Mouse (Mus musculus) liver, adult 2 months (tissue): ENCODE data around the gene C1qtnf5. TPM values are rescaled to one million over a fixed set of nuclear protein-coding genes. Genes with fewer than 3 reads are reported as not detected.

Source experiments
- DNase-seq: peaks from one replicate; pipeline ENCODE4 v3.0.0-alpha.2; 2011; ENCODE audit warnings: low read depth, low spot score; ENCODE audit errors: extremely low read depth
- H3K27ac ChIP-seq: fragments of 200-500 bp; replicated peaks from 2 replicates; pipeline ENCODE4 v1.5.1; 2012; ENCODE audit warnings: low read depth, mild to moderate bottlenecking, control low read depth, inconsistent platforms, low read length; ENCODE audit not compliant: insufficient read depth
- H3K27me3 ChIP-seq: fragments of 200-500 bp; 2 replicates; pipeline ENCODE4 v1.6.1; 2012; ENCODE audit warnings: mild to moderate bottlenecking, moderate library complexity, low read length, inconsistent platforms; ENCODE audit not compliant: control insufficient read depth, insufficient read depth
- H3K36me3 ChIP-seq: fragments of 200-500 bp; 2 replicates; pipeline ENCODE4 v1.6.1; 2012; ENCODE audit warnings: low read length, inconsistent platforms; ENCODE audit not compliant: control insufficient read depth, insufficient read depth
- H3K4me1 ChIP-seq: fragments of 200-500 bp; 2 replicates; pipeline ENCODE4 v1.6.1; 2011; ENCODE audit warnings: low read length; ENCODE audit not compliant: control insufficient read depth, insufficient read depth
- H3K4me3 ChIP-seq: fragments of 200-500 bp; 2 replicates; pipeline ENCODE4 v1.5.1; 2011; ENCODE audit warnings: low read depth, mild to moderate bottlenecking, control low read depth, low read length, moderate library complexity; ENCODE audit not compliant: insufficient read depth
- H3K79me2 ChIP-seq: fragments of 200-500 bp; 2 replicates; pipeline ENCODE4 v1.6.1; 2012; ENCODE audit warnings: inconsistent platforms, mild to moderate bottlenecking, low read length, moderate library complexity; ENCODE audit not compliant: control insufficient read depth, insufficient read depth
- H3K9ac ChIP-seq: fragments of 200-500 bp; 2 replicates; pipeline ENCODE4 v1.6.1; 2012; ENCODE audit warnings: low read depth, mild to moderate bottlenecking, control low read depth, inconsistent platforms, low read length
- CTCF ChIP-seq: fragments of 200-500 bp; IDR thresholded peaks from 2 replicates; pipeline ENCODE4 v1.5.1; 2011; ENCODE audit warnings: low read depth, low read length, control low read depth
- POLR2A ChIP-seq: fragments of 200-500 bp; IDR thresholded peaks from 2 replicates; pipeline ENCODE4 v1.6.1; 2011; ENCODE audit warnings: low read length, control low read depth; ENCODE audit not compliant: insufficient read depth; ENCODE audit errors: extremely low read depth
- WGBS: fragments of 180-500 bp; shearing (Covaris S2); methylation state at CpG from one replicate; pipeline ENCODE4 v1.1.7; 2018; 5-methylcytosine and 5-hydroxymethylcytosine counted together
- polyA plus RNA-seq: library from polyadenylated mRNA; depleted of rRNA; stranded (reverse); fragments of >200 nt; gene quantifications from 2 replicates; pipeline ENCODE4 v1.2.3, GENCODE M21; 2012
- total RNA-seq: library from RNA; depleted of rRNA; stranded (reverse); fragments of >200 nt; gene quantifications from 2 replicates; pipeline ENCODE4 v1.2.3, GENCODE M21; 2014

The C1qtnf5 gene
- total and polyA plus RNA-seq, 2 experiments, result 3.0 to 5.7 TPM

DNA sequence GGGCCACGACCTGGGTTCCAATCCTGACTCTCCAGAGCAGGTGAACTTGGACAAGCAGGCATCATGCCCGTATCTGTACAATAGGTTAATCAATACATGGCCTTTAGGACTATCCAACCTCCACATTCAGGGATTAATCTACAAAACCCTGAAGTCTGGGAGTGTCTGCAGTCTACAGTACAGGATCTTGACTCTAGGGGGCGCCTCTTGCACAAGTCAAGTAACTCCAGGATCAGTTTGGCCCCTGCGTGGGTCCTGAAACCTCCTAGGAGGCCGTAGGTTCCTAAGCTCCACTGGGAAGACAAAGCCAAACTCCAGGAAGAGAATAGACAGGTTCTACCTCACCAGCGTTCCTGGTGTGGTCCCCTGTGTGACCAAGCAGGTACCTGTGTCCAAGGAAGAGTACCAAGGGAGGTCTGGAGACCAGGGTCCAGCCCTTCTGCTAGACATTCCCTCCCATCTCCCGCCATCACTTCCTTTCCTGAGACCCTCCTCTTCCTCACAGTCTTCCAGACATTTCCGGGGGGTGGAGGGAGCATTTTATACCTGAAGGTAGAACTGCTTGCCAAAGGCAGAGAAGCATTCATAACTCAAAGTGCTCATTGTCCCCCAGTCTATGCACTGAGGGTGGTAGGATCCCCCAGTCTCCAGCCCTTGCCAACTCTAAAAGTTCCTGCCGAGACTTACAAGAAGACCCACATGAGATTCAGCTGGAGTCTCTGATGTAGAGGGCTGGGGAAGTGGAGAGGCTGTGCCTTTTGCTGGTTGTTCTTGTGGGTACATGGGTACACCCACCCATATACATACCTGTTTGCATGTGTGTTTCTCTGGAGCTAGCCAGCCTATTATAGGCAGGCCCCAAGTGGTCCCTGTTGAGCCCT, 32.4 kb upstream of the C1qtnf5 start:
- 61% methylated on average over 9 of the region's 9 CpGs for WGBS

DNA sequence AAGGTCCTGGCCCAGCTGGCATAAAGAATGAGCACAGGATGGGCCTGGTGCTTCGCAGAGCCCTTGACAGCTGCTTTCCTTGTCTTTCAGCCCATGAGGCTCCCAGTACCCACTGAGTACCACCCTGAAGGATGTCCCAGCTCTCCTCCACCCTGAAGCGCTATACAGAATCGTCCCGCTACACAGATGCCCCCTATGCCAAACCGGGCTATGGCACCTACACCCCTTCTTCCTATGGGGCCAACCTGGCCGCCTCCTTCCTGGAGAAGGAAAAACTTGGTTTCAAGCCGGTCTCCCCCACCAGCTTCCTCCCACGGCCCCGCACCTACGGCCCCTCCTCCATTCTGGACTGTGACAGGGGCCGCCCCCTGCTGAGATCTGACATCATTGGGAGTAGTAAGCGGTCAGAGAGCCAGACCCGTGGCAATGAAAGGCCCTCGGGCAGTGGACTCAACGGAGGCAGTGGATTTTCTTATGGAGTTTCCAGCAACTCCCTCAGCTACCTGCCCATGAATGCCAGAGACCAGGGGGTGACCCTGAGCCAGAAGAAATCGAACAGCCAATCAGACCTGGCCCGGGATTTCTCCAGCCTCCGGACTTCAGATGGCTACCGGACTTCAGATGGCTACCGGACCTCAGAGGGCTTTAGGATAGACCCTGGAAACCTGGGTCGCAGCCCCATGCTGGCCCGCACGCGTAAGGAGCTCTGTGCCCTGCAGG, 31.6 kb upstream of the C1qtnf5 start:
- whole genome bisulfite sequencing, result 89% methylated on average over 24 of the region's 24 CpGs
- no peaks in the 10 kb centered on the region for H3K36me3 ChIP-seq
- H3K4me1 ChIP-seq, result peaks cover 19% of the 10 kb centered on the region
- H3K27me3 ChIP-seq, result no peaks in the 10 kb centered on the region
- TF ChIP-seq POLR2A (no peak), CTCF (no peak)
- no peak overlapping the region for H3K4me3 ChIP-seq
- no peak for DNase-seq
- H3K27ac ChIP-seq, result no peak overlapping the region
- H3K9ac ChIP-seq, result no peak overlapping the region
- H3K79me2 ChIP-seq, result no peaks in the 10 kb centered on the region

More for the DNA sequence above, 32.4 kb upstream of the C1qtnf5 start:
- Histone ChIP-seq H3K27me3 (no peaks in the 10 kb centered on the region), H3K9ac (no peak overlapping the region), H3K4me3 (no peak overlapping the region), H3K4me1 (peaks cover 19% of the 10 kb centered on the region), H3K36me3 (no peaks in the 10 kb centered on the region), H3K79me2 (no peaks in the 10 kb centered on the region), H3K27ac (no peak overlapping the region)
- DNase-seq, result peak; percentile 54
- peak; percentile 44 for TF ChIP-seq CTCF
- TF ChIP-seq POLR2A, result no peak

GRCm38 (mm10) chr9:44075996-44076763, 30.9 kb upstream of the C1qtnf5 start:
- TF ChIP-seq CTCF (no peak), POLR2A (no peak)
- H3K27me3 ChIP-seq, result no peaks in the 10 kb centered on the region
- WGBS, result 83% methylated on average over 16 of the region's 16 CpGs
- peaks cover 19% of the 10 kb centered on the region for H3K4me1 ChIP-seq
- H3K4me3 ChIP-seq, result no peak overlapping the region
- no peak overlapping the region for H3K9ac ChIP-seq
- no peak for DNase-seq
- no peaks in the 10 kb centered on the region for H3K79me2 ChIP-seq
- H3K27ac ChIP-seq, result no peak overlapping the region
- H3K36me3 ChIP-seq, result no peaks in the 10 kb centered on the region

DNA sequence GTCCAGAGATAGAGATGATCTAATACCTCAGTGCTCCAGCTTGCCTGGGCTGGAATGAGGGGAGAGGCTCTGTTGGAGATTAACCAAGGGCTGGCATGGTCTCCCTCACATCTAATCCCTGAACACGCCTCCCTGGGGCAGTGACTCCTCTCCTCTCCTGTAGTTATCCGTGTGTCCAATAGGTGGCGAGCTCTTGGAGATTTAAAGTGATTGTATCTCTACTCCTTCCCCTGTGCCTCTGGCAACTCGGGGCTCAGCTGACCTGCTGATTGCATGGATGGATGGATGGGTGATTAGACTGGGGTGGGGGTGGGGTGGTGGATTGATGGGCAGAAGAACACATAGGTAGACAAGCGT, 30.3 kb upstream of the C1qtnf5 start:
- TF ChIP-seq POLR2A (no peak), CTCF (peak; percentile 59)
- Histone ChIP-seq H3K27ac (no peak overlapping the region), H3K9ac (no peak overlapping the region), H3K79me2 (no peaks in the 10 kb centered on the region), H3K36me3 (no peaks in the 10 kb centered on the region), H3K27me3 (no peaks in the 10 kb centered on the region), H3K4me1 (peaks cover 19% of the 10 kb centered on the region), H3K4me3 (no peak overlapping the region)
- 25% methylated on average over 5 of the region's 5 CpGs for WGBS
- DNase-seq, result peak; percentile 76

DNA sequence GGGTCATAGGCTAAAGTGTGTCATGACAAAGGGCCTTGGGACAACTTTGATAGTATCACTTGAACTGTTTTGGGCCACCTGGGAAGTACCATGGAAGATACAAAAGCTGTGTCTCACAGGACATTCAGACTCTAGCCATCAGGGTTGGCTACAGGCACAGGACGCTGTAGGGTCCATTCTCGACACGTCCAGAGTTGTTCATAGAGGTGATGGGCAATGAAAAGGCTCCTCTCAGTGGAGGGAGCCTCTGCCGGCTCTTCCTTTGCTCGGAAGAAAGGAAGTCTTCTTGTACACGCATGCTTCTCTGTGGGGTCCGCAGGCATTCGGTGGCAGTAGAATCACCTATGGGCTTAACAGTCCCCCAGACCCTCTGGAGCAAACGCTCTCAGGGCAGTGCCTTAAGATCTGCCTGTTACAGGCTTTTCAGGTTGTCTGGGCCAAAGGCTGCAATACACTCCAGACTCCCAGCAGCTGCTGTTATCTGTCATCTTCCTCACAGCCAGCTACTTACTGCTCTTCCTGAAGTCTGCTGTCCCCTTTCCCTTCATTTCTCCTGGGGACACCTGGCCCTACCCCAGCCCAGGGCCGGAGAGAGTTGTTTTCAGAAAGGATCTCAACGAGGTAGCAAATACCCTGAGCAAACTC, 29.7 kb upstream of the C1qtnf5 start:
- Histone ChIP-seq H3K27ac (no peak overlapping the region), H3K36me3 (no peaks in the 10 kb centered on the region), H3K4me3 (no peak overlapping the region), H3K79me2 (no peaks in the 10 kb centered on the region), H3K27me3 (no peaks in the 10 kb centered on the region), H3K9ac (no peak overlapping the region), H3K4me1 (peaks cover 19% of the 10 kb centered on the region)
- no peak for DNase-seq
- WGBS, result 87% methylated on average over 11 of the region's 11 CpGs
- no peak for TF ChIP-seq POLR2A
- TF ChIP-seq CTCF, result no peak
